Mouse (Mus musculus) heart, adult 2 months (tissue): ENCODE results near the gene Dnase2a. TPM values are rescaled to one million over a fixed set of nuclear protein-coding genes. Genes with fewer than 3 reads are reported as not detected.

ENCODE experiments used
- DNase-seq, 2 experiments: peaks; one replicate each; pipeline ENCODE4 v3.0.0; 2021
- H3K27ac ChIP-seq: fragments of 200-600 bp; 2 replicates; pipeline ENCODE4 v1.8.1; 2022
- H3K27me3 ChIP-seq: fragments of 200-500 bp; 2 replicates; pipeline ENCODE4 v1.6.1; 2012; ENCODE audit warnings: mild to moderate bottlenecking, low read length, inconsistent platforms, mixed read lengths; ENCODE audit not compliant: control insufficient read depth, insufficient read depth
- H3K36me3 ChIP-seq: fragments of 200-500 bp; 2 replicates; pipeline ENCODE4 v1.6.1; 2012; ENCODE audit warnings: low read length, inconsistent platforms; ENCODE audit not compliant: control insufficient read depth, insufficient read depth
- H3K4me1 ChIP-seq: fragments of 200-500 bp; 2 replicates; pipeline ENCODE4 v1.6.1; 2011; ENCODE audit warnings: low read length; ENCODE audit not compliant: control insufficient read depth, insufficient read depth
- H3K4me3 ChIP-seq: fragments of 200-600 bp; 2 replicates; pipeline ENCODE4 v1.8.1; 2022
- H3K79me2 ChIP-seq: fragments of 200-500 bp; replicated peaks from 2 replicates; pipeline ENCODE4 v1.6.1; 2012; ENCODE audit warnings: mild to moderate bottlenecking, inconsistent platforms, low read length, moderate library complexity, mixed read lengths; ENCODE audit not compliant: control insufficient read depth, insufficient read depth
- H3K9ac ChIP-seq: fragments of 200-500 bp; 2 replicates; pipeline ENCODE4 v1.6.1; 2012; ENCODE audit warnings: low read depth, mild to moderate bottlenecking, control low read depth, inconsistent platforms, low read length, mixed read lengths
- CTCF ChIP-seq: fragments of 200-600 bp; IDR thresholded peaks from 2 replicates; pipeline ENCODE4 v1.8.1; 2022; ENCODE audit warnings: antibody characterized with exemption, mild to moderate bottlenecking, moderate library complexity
- EP300 ChIP-seq: fragments of 200-500 bp; IDR thresholded peaks from 2 replicates; pipeline ENCODE4 v1.6.1; 2011; ENCODE audit warnings: low read depth, low read length, control low read depth; ENCODE audit not compliant: insufficient read depth
- POLR2A ChIP-seq: fragments of 200-500 bp; IDR thresholded peaks from 2 replicates; pipeline ENCODE4 v1.6.1; 2011; ENCODE audit warnings: mild to moderate bottlenecking, low read depth, low read length, control low read depth; ENCODE audit not compliant: insufficient read depth
- WGBS: fragments of 180-500 bp; shearing (Covaris S2); methylation state at CpG from one replicate; pipeline ENCODE4 v1.1.7; 2018; 5-methylcytosine and 5-hydroxymethylcytosine counted together
- intact Hi-C: fragments of 180-260 bp; cut with DNase I; formaldehyde crosslinking; loops from one replicate; pipeline ENCODE4 v1.15.1; 2025
- microRNA-seq, 2 experiments: library from miRNA; unstranded; fragments of <30 nt; microRNA quantifications; one replicate each; pipeline ENCODE4 v1.2.0; 2021
- polyA plus RNA-seq: library from polyadenylated mRNA; depleted of rRNA; stranded (reverse); fragments of >200 nt; gene quantifications from 2 replicates; pipeline ENCODE4 v1.2.3, GENCODE M21; 2012; rRNA removed
- total RNA-seq, 2 experiments: library from RNA; stranded (reverse); gene quantifications; 2 replicates each; pipeline ENCODE4 v1.2.3; 2021

Dnase2a gene
- total and polyA plus RNA-seq, 3 experiments = 6.5 to 9.6 (median 9.2) TPM

- H3K27me3 ChIP-seq = no peaks in the 10 kb centered on the region
- H3K4me3 ChIP-seq = no peak overlapping the region
- 91% methylated on average over 13 of the region's 13 CpGs for whole genome bisulfite sequencing
- DNase-seq = no peak
- H3K9ac ChIP-seq = no peak overlapping the region
- H3K27ac ChIP-seq = no peak overlapping the region
- H3K79me2 ChIP-seq = no peaks in the 10 kb centered on the region
- H3K4me1 ChIP-seq = peaks cover 17% of the 10 kb centered on the region
- intact Hi-C loops = loop anchor here (5.0 kb wide), 1 partner anchor 110 kb away; the partner anchor contains the start of gene Farsa
- H3K36me3 ChIP-seq = no peaks in the 10 kb centered on the region
- TF ChIP-seq CTCF = no peak
- no peak for TF ChIP-seq POLR2A
These were observed 59.4 kb downstream of the Dnase2a start for GRCm38 (mm10) chr8:84967532-84968304.

- Histone ChIP-seq H3K79me2 (no peaks in the 10 kb centered on the region), H3K27ac (peak overlapping the region; percentile 77), H3K9ac (peak overlapping the region; percentile 30; the same call in 1 of the 2 replicates), H3K27me3 (no peaks in the 10 kb centered on the region), H3K36me3 (no peaks in the 10 kb centered on the region), H3K4me3 (peak overlapping the region; percentile 62), H3K4me1 (peaks cover 17% of the 10 kb centered on the region)
- DNase-seq = no peak
- TF ChIP-seq POLR2A = no peak
- no peak for TF ChIP-seq CTCF
- no peak for TF ChIP-seq EP300
- WGBS = 15% methylated on average over 2 of the region's 2 CpGs
- intact Hi-C loops = loop anchor here (5.0 kb wide), 1 partner anchor 111 kb away; the partner anchor contains the start of gene Farsa
These were observed 60.3 kb downstream of the Dnase2a start for GRCm38 (mm10) chr8:84968650-84969049.

- Histone ChIP-seq H3K27me3 (no peaks in the 10 kb centered on the region), H3K9ac (peak within 1 kb of the TSS; percentile 82), H3K79me2 (no peaks in the 10 kb centered on the region), H3K27ac (peak within 1 kb of the TSS; percentile 77), H3K4me1 (peaks cover 21% of the 10 kb centered on the region), H3K36me3 (no peaks in the 10 kb centered on the region; the same call in 1 of the 2 replicates), H3K4me3 (peak within 1 kb of the TSS; percentile 62)
- WGBS = under 1% methylated on average over 56 of the region's 56 CpGs
- TF ChIP-seq POLR2A = peak; percentile 96
- peak; percentile 70; the same call in 1 of the 2 replicates for TF ChIP-seq EP300
- no peak for TF ChIP-seq CTCF
- peak; percentile 81 to 83 for DNase-seq
- intact Hi-C loops = loop anchor here (5.0 to 10.0 kb wide), 2 partner anchors 55 to 112 kb away; partner anchors contain the start of genes Asna1, Farsa and Trir
These were observed 61.1 kb downstream of the Dnase2a start, which contains the start of the genes Gm49661, Prdx2 and Rnaseh2a for GRCm38 (mm10) chr8:84969241-84970134. Gene Gm49661, minus strand, starts transcription at chr8:84969433. Gene Prdx2, plus strand, starts transcription at chr8:84969587. Gene Rnaseh2a, minus strand, starts transcription at chr8:84969767.

GRCm38 (mm10) chr8:84970135-84970790 is 61.9 kb downstream of the Dnase2a start:
- H3K4me3 ChIP-seq = peak overlapping the region; percentile 62
- H3K27ac ChIP-seq = peak overlapping the region; percentile 77
- H3K4me1 ChIP-seq = peaks cover 18% of the 10 kb centered on the region
- WGBS = 8% methylated on average over 21 of the region's 21 CpGs
- H3K36me3 ChIP-seq = no peaks in the 10 kb centered on the region; the same call in 1 of the 2 replicates
- H3K9ac ChIP-seq = peak overlapping the region; percentile 82
- intact Hi-C loops = loop anchor here (10.0 kb wide), 1 partner anchor 55 kb away; the partner anchor contains the start of genes Asna1 and Trir
- no peaks in the 10 kb centered on the region for H3K79me2 ChIP-seq
- TF ChIP-seq POLR2A (no peak), EP300 (no peak), CTCF (no peak)
- DNase-seq = no peak
- no peaks in the 10 kb centered on the region for H3K27me3 ChIP-seq

- no peaks in the 10 kb centered on the region; the same call in 1 of the 2 replicates for H3K36me3 ChIP-seq
- TF ChIP-seq POLR2A (no peak), EP300 (no peak), CTCF (no peak)
- peak overlapping the region; percentile 62 for H3K4me3 ChIP-seq
- H3K79me2 ChIP-seq = no peaks in the 10 kb centered on the region
- intact Hi-C loops = loop anchor here (10.0 kb wide), 1 partner anchor 54 kb away; the partner anchor contains the start of genes Asna1 and Trir
- H3K27ac ChIP-seq = no peak overlapping the region
- peaks cover 21% of the 10 kb centered on the region for H3K4me1 ChIP-seq
- no peaks in the 10 kb centered on the region for H3K27me3 ChIP-seq
- no peak for DNase-seq
- WGBS = 44% methylated on average over 5 of the region's 5 CpGs
- H3K9ac ChIP-seq = no peak overlapping the region
These were observed 62.6 kb downstream of the Dnase2a start for GRCm38 (mm10) chr8:84970913-84971312.

Small RNAs within 50 kb of the gene (microRNA-seq; reads per million reads assigned to microRNA genes)
- gene Gm24197 (0 reads per million in 2 experiments), gene Mir7069 (3.5 to 5.0 reads per million in 2 experiments)

Other genes with a start within 250 kb of the Dnase2a start
Only the 30 nearest of the 33 such genes appear.
- 10 to 100 TPM; 30.5 to 31.0 TPM for gene Nacc1, start 220.7 kb upstream of the Dnase2a start, total RNA-seq
- gene Nacc1, start 220.7 kb upstream of the Dnase2a start, polyA plus RNA-seq = 45.3 and 50.5 TPM in 2 replicates
- gene Lyl1, start 207.1 kb upstream of the Dnase2a start, total RNA-seq = 1 to 10 TPM; 3.0 to 3.7 TPM
- 4.0 and 7.7 TPM in 2 replicates for gene Lyl1, start 207.1 kb upstream of the Dnase2a start, polyA plus RNA-seq
- gene G430095P16Rik, start 185.6 kb upstream of the Dnase2a start, total RNA-seq = under 1 TPM in 1 of 2 experiments, not detected in 1; 0.55 TPM
- 0.70 TPM in 1 of 2 replicates, not detected in the other for gene G430095P16Rik, start 185.6 kb upstream of the Dnase2a start, polyA plus RNA-seq
- gene Nfix, start 108.2 kb upstream of the Dnase2a start, total RNA-seq = 100 to 1,000 TPM; 274 to 297 TPM
- gene Nfix, start 108.2 kb upstream of the Dnase2a start, polyA plus RNA-seq = 49.0 and 68.7 TPM in 2 replicates
- gene Dand5, start 85.7 kb upstream of the Dnase2a start, total RNA-seq = 10 to 100 TPM; 11.2 to 12.3 TPM
- gene Dand5, start 85.7 kb upstream of the Dnase2a start, polyA plus RNA-seq = 6.1 and 7.6 TPM in 2 replicates
- 10 to 100 TPM; 27.4 to 29.7 TPM for gene Gadd45gip1, start 77.0 kb upstream of the Dnase2a start, total RNA-seq
- gene Gadd45gip1, start 77.0 kb upstream of the Dnase2a start, polyA plus RNA-seq = 13.4 and 21.2 TPM in 2 replicates
- gene Rad23a, start 67.9 kb upstream of the Dnase2a start, total RNA-seq = 10 to 100 TPM; 85.1 to 87.6 TPM
- 77.3 and 101 TPM in 2 replicates for gene Rad23a, start 67.9 kb upstream of the Dnase2a start, polyA plus RNA-seq
- 100 to 1,000 TPM; 352 to 416 TPM for gene Calr, start 61.6 kb upstream of the Dnase2a start, total RNA-seq
- 154 and 269 TPM in 2 replicates for gene Calr, start 61.6 kb upstream of the Dnase2a start, polyA plus RNA-seq
- 10 to 100 TPM; 21.8 to 24.5 TPM for gene Farsa, start 51.6 kb upstream of the Dnase2a start, total RNA-seq
- gene Farsa, start 51.6 kb upstream of the Dnase2a start, polyA plus RNA-seq = 32.5 and 41.4 TPM in 2 replicates
- 1 to 10 TPM; 2.6 to 4.3 TPM for gene Syce2, start 36.4 kb upstream of the Dnase2a start, total RNA-seq
- 0.33 and 0.64 TPM in 2 replicates for gene Syce2, start 36.4 kb upstream of the Dnase2a start, polyA plus RNA-seq
- 10 to 100 TPM; 71.5 to 89.9 TPM for gene Gcdh, start 14.6 kb upstream of the Dnase2a start, total RNA-seq
- 134 and 148 TPM in 2 replicates for gene Gcdh, start 14.6 kb upstream of the Dnase2a start, polyA plus RNA-seq
- gene Klf1, start 6.6 kb upstream of the Dnase2a start, total RNA-seq = under 1 TPM in 1 of 2 experiments, not detected in 1; 0.16 TPM
- gene Klf1, start 6.6 kb upstream of the Dnase2a start, polyA plus RNA-seq = 0.08 and 0.23 TPM in 2 replicates
- gene Mast1, start 28.8 kb downstream of the Dnase2a start, total RNA-seq = under 1 TPM; 0.07 to 0.10 TPM
- gene Mast1, start 28.8 kb downstream of the Dnase2a start, polyA plus RNA-seq = 0.16 and 0.18 TPM in 2 replicates
- gene Rtbdn, start 38.4 kb downstream of the Dnase2a start, total RNA-seq = not detected
- not detected in 2 replicates for gene Rtbdn, start 38.4 kb downstream of the Dnase2a start, polyA plus RNA-seq
- gene Gm49661, start 60.9 kb downstream of the Dnase2a start, total RNA-seq = 1 to 10 TPM; 1.3 to 2.1 TPM
- not detected in 2 replicates for gene Gm49661, start 60.9 kb downstream of the Dnase2a start, polyA plus RNA-seq
- gene Prdx2, start 61.0 kb downstream of the Dnase2a start, total RNA-seq = 100 to 1,000 TPM; 591 to 662 TPM
- gene Prdx2, start 61.0 kb downstream of the Dnase2a start, polyA plus RNA-seq = 464 and 584 TPM in 2 replicates
- gene Rnaseh2a, start 61.2 kb downstream of the Dnase2a start, total RNA-seq = 10 to 100 TPM; 38.1 to 50.5 TPM
- 33.7 and 46.3 TPM in 2 replicates for gene Rnaseh2a, start 61.2 kb downstream of the Dnase2a start, polyA plus RNA-seq
- gene Junb, start 70.2 kb downstream of the Dnase2a start, total RNA-seq = 10 to 100 TPM; 10.4 to 19.0 TPM
- gene Junb, start 70.2 kb downstream of the Dnase2a start, polyA plus RNA-seq = 13.1 and 17.3 TPM in 2 replicates
- gene Hook2, start 82.0 kb downstream of the Dnase2a start, total RNA-seq = 1 to 10 TPM; 2.0 TPM
- gene Hook2, start 82.0 kb downstream of the Dnase2a start, polyA plus RNA-seq = 2.3 and 2.4 TPM in 2 replicates
- gene Best2, start 106.0 kb downstream of the Dnase2a start, total RNA-seq = not detected
- gene Best2, start 106.0 kb downstream of the Dnase2a start, polyA plus RNA-seq = not detected in 2 replicates
- gene Asna1, start 116.7 kb downstream of the Dnase2a start, total RNA-seq = 10 to 100 TPM; 58.5 to 71.8 TPM
- 104 and 133 TPM in 2 replicates for gene Asna1, start 116.7 kb downstream of the Dnase2a start, polyA plus RNA-seq
- gene Trir, start 118.3 kb downstream of the Dnase2a start, total RNA-seq = 10 to 100 TPM; 81.5 to 94.1 TPM
- 47.2 and 54.3 TPM in 2 replicates for gene Trir, start 118.3 kb downstream of the Dnase2a start, polyA plus RNA-seq
- gene Tnpo2, start 128.4 kb downstream of the Dnase2a start, total RNA-seq = 10 to 100 TPM; 26.8 to 28.4 TPM
- gene Tnpo2, start 128.4 kb downstream of the Dnase2a start, polyA plus RNA-seq = 26.8 and 34.8 TPM in 2 replicates
- 1 to 10 TPM; 2.4 to 2.5 TPM for gene Fbxw9, start 151.5 kb downstream of the Dnase2a start, total RNA-seq
- 9.3 and 10.5 TPM in 2 replicates for gene Fbxw9, start 151.5 kb downstream of the Dnase2a start, polyA plus RNA-seq
- gene Gm5741, start 159.4 kb downstream of the Dnase2a start, total RNA-seq = not detected
- not detected in 2 replicates for gene Gm5741, start 159.4 kb downstream of the Dnase2a start, polyA plus RNA-seq
- gene Dhps, start 163.2 kb downstream of the Dnase2a start, total RNA-seq = 10 to 100 TPM; 26.1 to 29.4 TPM
- 31.5 and 33.2 TPM in 2 replicates for gene Dhps, start 163.2 kb downstream of the Dnase2a start, polyA plus RNA-seq
- 10 to 100 TPM; 39.0 to 41.4 TPM for gene Wdr83os, start 172.2 kb downstream of the Dnase2a start, total RNA-seq
- gene Wdr83os, start 172.2 kb downstream of the Dnase2a start, polyA plus RNA-seq = 99.3 and 108 TPM in 2 replicates
- 10 to 100 TPM; 29.4 to 30.2 TPM for gene Wdr83, start 172.7 kb downstream of the Dnase2a start, total RNA-seq
- 39.2 and 44.2 TPM in 2 replicates for gene Wdr83, start 172.7 kb downstream of the Dnase2a start, polyA plus RNA-seq
- gene Man2b1, start 174.7 kb downstream of the Dnase2a start, total RNA-seq = 10 to 100 TPM; 25.4 to 26.8 TPM
- 37.3 and 42.3 TPM in 2 replicates for gene Man2b1, start 174.7 kb downstream of the Dnase2a start, polyA plus RNA-seq
- gene Zfp791, start 214.5 kb downstream of the Dnase2a start, total RNA-seq = 1 to 10 TPM; 1.6 to 2.6 TPM
- gene Zfp791, start 214.5 kb downstream of the Dnase2a start, polyA plus RNA-seq = 1.00 and 1.2 TPM in 2 replicates